Mouse (Mus musculus) T-helper 2 cell (primary cell): ENCODE measurements at regions not wholly inside any gene's neighbourhood (a gene's known extent, or its start where the extent isn't known, plus 50 kb on each side); places are given as distances from the start of the nearest gene placed in this dataset.

Source experiments
- in situ Hi-C: fragments of 300-600 bp; cut with MboI, MseI; formaldehyde crosslinking; loops from one replicate; pipeline ENCODE4 v1.15.1; 2025; ENCODE audit warnings: high pct_unique_total_duplicates

GRCm38 (mm10) chr10:87722244-87722643 lies 135.8 kb upstream of the Igf1 start:
- in situ Hi-C loops, result no loop called here

- in situ Hi-C loops, result no loop called here
Measured at GRCm38 (mm10) chr10:87732658-87733057, 125.4 kb upstream of the Igf1 start.

DNA sequence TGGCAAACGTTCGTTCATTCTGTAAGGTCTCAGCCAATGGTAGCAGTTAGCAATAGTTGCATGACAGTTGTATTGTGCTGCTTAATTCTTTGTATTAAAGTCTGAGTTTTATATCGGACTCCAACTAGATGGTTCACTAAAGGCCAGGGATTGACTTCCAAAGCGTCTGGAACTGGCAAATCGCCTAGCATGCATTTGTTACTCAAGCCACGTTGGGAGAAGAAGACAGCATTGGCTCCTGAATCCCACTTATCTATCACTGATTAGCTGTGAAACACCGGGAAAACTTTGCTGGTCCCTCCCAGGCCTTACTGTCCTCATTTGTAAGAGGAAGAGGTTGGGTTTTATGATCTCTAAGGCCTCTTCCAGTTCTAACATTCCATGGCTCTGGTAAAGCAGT lies 124.8 kb upstream of the Igf1 start:
- in situ Hi-C loops, result no loop called here

DNA sequence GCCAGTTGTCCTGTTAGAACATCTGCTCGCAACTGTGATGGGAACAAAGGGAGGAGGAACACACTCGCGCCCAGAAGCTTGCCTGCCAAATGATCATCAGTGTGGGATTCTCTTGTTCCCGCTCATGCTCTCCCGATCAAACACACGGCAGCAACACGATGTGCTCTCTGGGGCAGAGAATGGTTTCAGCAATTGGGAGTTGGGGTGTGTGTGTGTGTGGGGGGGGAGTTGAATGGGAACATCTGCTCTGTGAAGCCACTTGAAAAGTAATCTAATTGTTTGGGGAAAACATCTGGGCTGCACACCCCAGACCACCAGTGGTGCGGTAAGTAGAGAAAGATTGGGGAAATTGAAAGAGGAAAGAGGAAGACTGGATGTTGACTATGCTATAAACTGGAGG lies 117.7 kb upstream of the Igf1 start:
- in situ Hi-C loops, result no loop called here

- in situ Hi-C loops, result no loop called here
Measured at GRCm38 (mm10) chr10:87742766-87743165, 115.3 kb upstream of the Igf1 start.

GRCm38 (mm10) chr10:87747846-87748552 lies 110.1 kb upstream of the Igf1 start:
- in situ Hi-C loops, result no loop called here

DNA sequence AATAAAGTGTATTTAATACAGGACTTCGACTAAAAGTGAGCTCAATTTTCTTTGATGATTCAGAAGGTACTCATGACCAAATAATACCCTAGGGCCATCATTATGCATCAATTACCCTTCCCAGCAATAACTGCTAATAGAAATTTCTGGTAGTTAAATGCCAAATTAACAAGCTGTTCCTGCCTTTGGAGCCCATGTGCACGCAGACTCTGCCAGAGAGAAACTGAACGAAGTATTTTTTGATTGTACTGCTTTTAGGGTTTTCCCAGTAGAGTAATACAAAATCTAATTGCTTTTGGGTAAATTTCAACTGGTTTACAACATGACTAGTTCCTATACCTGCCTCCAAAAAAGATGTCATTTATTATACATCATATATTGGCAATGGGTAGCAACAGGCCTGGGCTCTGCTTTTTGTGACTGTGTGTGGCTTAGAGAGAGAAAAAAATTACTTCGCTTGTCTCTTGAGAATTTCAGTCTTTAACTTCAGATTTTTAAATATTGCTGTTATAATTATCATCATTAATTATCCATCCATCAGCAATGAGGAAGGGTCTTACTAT lies 109.4 kb upstream of the Igf1 start:
- in situ Hi-C loops, result no loop called here

DNA sequence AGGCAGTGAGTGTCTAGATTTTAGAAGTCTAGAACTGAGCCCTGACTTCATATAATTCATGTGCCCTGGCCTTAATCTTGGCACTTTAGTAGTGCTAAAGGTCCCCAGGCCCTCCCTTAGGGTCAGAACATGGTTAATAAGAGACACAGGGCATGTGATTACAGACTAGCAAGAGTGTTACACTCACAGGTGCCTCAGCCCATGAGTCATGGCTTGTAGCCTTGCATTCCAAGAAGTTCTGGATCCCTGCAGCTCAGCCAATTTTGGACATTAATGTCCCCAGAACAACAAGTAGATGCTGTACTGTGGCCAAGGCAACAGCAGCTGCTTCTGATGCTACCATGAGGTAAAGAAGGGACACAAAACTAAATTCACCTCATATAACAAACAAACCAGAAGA lies 107.7 kb upstream of the Igf1 start:
- in situ Hi-C loops, result no loop called here

GRCm38 (mm10) chr10:87750972-87751371 lies 107.1 kb upstream of the Igf1 start:
- in situ Hi-C loops, result no loop called here

- in situ Hi-C loops, result no loop called here
Measured at GRCm38 (mm10) chr10:87752117-87752516, 105.9 kb upstream of the Igf1 start.

DNA sequence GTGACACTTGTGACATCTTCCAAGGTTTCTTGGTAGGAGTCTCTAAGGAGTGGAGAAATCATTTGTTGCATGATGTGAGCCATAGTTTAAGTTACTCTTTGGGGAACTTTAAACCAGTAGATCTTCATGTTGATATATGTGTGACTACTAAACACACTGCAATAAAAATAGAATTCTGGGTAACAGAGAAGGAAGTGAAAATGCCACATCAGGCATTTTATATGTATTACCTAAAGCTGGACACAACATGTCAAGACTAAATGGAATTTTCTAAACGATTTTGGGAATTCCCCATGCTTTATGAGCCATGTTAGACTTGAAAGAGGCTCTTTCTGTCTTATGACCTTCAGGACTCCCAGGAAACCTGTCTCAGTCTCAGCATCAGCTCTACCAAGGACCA lies 104.6 kb upstream of the Igf1 start:
- in situ Hi-C loops, result no loop called here

GRCm38 (mm10) chr10:87761528-87762030 lies 96.5 kb upstream of the Igf1 start:
- in situ Hi-C loops, result no loop called here

DNA sequence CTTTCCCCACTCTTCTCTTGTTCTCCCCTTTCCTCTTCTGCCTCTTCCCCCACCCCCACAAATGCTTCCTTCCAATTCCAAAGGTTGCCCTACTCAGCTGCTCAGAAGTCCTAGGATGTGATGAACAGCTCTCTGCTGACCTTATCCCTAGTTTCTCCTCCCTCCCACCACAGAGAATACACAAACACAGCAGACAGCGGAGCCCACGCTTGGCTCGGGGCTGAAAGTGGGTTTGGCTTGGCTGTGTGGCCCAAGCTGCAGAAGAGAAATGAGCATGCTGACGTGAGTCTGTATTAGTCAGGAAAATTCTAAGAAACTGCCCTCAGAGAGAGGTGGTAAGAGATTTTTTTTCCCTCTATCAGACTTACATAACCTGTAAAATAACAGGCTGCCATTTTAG lies 70.5 kb upstream of the Igf1 start:
- in situ Hi-C loops, result no loop called here

DNA sequence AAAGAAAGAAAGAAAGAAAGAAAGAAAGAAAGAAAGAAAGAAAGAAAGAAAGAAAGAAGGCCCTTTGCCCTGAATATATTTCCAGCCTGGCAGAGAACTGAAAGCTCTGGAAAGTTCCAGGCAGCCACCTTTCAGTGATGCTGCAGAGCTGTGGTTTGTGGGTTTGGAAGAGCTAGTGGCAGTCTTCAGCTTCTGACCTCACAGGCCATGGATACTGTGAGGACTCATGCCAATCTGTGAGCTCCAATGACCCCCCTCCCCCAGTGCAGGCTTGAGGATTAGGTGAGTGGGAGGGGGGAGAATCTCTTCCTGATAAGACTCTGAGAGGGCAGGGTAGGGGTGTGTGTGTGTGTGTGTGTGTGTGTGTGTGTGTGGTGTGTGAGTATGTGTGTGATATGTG lies 65.7 kb upstream of the Igf1 start:
- in situ Hi-C loops, result no loop called here

DNA sequence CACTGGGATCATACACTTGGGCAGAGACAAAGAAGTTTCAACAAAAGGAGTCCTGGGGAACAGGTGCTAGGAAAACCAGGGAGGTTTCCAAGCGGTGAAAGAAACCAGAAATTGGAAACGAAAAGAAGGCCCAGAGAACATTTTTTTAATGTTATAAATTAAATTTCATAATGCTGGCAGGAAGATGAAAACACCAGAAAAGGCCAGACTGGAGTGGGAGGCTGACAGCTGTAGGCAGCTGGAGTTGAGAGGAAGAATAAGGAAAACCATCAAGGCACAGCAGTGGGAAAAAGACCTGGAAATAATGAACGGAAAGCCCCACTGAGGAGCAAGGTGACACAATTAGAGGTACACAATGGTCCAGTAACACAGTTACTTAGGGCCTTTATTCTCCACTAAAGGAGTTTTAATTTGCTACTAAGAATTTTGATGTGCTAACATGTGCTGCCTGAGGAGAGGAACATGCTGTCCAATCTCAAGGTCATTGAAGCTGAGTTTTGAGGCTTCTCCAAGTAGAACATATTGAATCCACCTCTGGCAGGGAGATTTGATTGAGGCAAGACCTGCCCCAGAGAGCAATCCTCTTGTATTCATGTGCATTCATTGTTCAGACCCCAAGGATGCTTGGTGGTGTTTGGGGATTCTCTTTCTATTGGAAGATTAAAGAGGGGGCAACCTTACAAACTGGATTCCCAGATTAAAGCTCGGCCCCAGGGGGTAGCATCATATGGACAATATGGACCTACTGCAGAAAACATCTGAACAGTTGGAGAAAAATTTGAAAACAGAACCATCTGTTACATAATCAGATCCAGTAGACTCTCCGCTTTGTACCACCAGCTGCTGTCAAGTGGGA lies 53.9 kb upstream of the Igf1 start:
- in situ Hi-C loops, result no loop called here

- in situ Hi-C loops, result no loop called here
Measured at GRCm38 (mm10) chr10:87804792-87805082, 53.3 kb upstream of the Igf1 start.
